Mouse (Mus musculus): Measurements from ENCODE around the gene Arhgap10. TPM values are rescaled to one million over a fixed set of nuclear protein-coding genes. Genes with fewer than 3 reads are reported as not detected.
A peak's percentile ranks its signal among the peaks of the same experiment; 100 is the strongest.

Arhgap10 gene
- polyA plus RNA-seq, 1 experiment from 2014 or later, result 11.2 TPM

GRCm38 (mm10) chr8:77492356-77493058 is 25.2 kb downstream of the Arhgap10 start:
- Histone ChIP-seq H3K4me3 (no peak overlapping the region), H3K4me1 (no peaks in the 10 kb centered on the region; the same call in 1 of the 2 replicates), H3K27ac (replicated peaks) (no peak overlapping the region), H3K9me3 (no peaks in the 10 kb centered on the region), H3K27me3 (no peaks in the 10 kb centered on the region), H3K9ac (replicated peaks) (no peak overlapping the region), H3K4me2 (replicated peaks) (no peak overlapping the region), H3K36me3 (no peaks in the 10 kb centered on the region)
- WGBS, result 88% methylated on average over 5 of the region's 5 CpGs
- ATAC-seq (ENCODE audit: low FRiP score, low read depth), result no peak

- H3K4me1 ChIP-seq, result no peaks in the 10 kb centered on the region; the same call in 1 of the 2 replicates
- no peak overlapping the region for H3K9ac ChIP-seq (replicated peaks)
- 94% methylated on average over 9 of the region's 10 CpGs for WGBS
- H3K27ac ChIP-seq (replicated peaks), result no peak overlapping the region
- no peak overlapping the region for H3K4me2 ChIP-seq (replicated peaks)
- 0 out of 2 replicates have a peak, but pooled peaks have one; percentile 19 for ATAC-seq (ENCODE audit: low FRiP score, low read depth)
- no peaks in the 10 kb centered on the region for H3K36me3 ChIP-seq
- no peaks in the 10 kb centered on the region for H3K27me3 ChIP-seq
- H3K4me3 ChIP-seq, result no peak overlapping the region
- no peaks in the 10 kb centered on the region for H3K9me3 ChIP-seq
These were observed 26.4 kb downstream of the Arhgap10 start for GRCm38 (mm10) chr8:77491231-77491923.

- Histone ChIP-seq H3K9ac (replicated peaks) (no peak overlapping the region), H3K9me3 (no peaks in the 10 kb centered on the region), H3K27ac (replicated peaks) (no peak overlapping the region), H3K27me3 (no peaks in the 10 kb centered on the region), H3K4me3 (no peak overlapping the region), H3K4me2 (replicated peaks) (no peak overlapping the region), H3K4me1 (no peaks in the 10 kb centered on the region; the same call in 1 of the 2 replicates), H3K36me3 (no peaks in the 10 kb centered on the region)
- ATAC-seq (ENCODE audit: low FRiP score, low read depth), result no peak
- WGBS, result 69% methylated on average over 4 of the region's 4 CpGs
These were observed 27.5 kb downstream of the Arhgap10 start for GRCm38 (mm10) chr8:77490095-77490781.

GRCm38 (mm10) chr8:77489235-77489634 is 28.5 kb downstream of the Arhgap10 start:
- Histone ChIP-seq H3K36me3 (no peaks in the 10 kb centered on the region), H3K4me1 (no peaks in the 10 kb centered on the region), H3K4me3 (no peak overlapping the region), H3K27me3 (no peaks in the 10 kb centered on the region), H3K4me2 (replicated peaks) (no peak overlapping the region), H3K9me3 (no peaks in the 10 kb centered on the region), H3K9ac (replicated peaks) (no peak overlapping the region), H3K27ac (replicated peaks) (no peak overlapping the region)
- ATAC-seq (ENCODE audit: low FRiP score, low read depth), result no peak
- WGBS, result 89% methylated on average over 6 of the region's 6 CpGs

- no peak overlapping the region for H3K9ac ChIP-seq (replicated peaks)
- H3K27ac ChIP-seq (replicated peaks), result no peak overlapping the region
- no peak overlapping the region for H3K4me3 ChIP-seq
- no peak for ATAC-seq (ENCODE audit: low FRiP score, low read depth)
- no peak overlapping the region for H3K4me2 ChIP-seq (replicated peaks)
- whole genome bisulfite sequencing, result 66% methylated on average over 4 of the region's 4 CpGs
- H3K36me3 ChIP-seq, result no peaks in the 10 kb centered on the region
- H3K4me1 ChIP-seq, result no peaks in the 10 kb centered on the region
- no peaks in the 10 kb centered on the region for H3K9me3 ChIP-seq
- H3K27me3 ChIP-seq, result no peaks in the 10 kb centered on the region
These were observed 29.5 kb downstream of the Arhgap10 start for GRCm38 (mm10) chr8:77488215-77488606.

- Histone ChIP-seq H3K27me3 (no peaks in the 10 kb centered on the region), H3K4me3 (no peak overlapping the region), H3K9me3 (no peaks in the 10 kb centered on the region), H3K36me3 (no peaks in the 10 kb centered on the region), H3K9ac (replicated peaks) (no peak overlapping the region), H3K27ac (replicated peaks) (no peak overlapping the region), H3K4me2 (replicated peaks) (no peak overlapping the region), H3K4me1 (no peaks in the 10 kb centered on the region)
- ATAC-seq (ENCODE audit: low FRiP score, low read depth), result no peak
- WGBS, result 86% methylated on average over 10 of the region's 10 CpGs
These were observed 30.1 kb downstream of the Arhgap10 start for GRCm38 (mm10) chr8:77487590-77488214.

GRCm38 (mm10) chr8:77486749-77487148 is 31.0 kb downstream of the Arhgap10 start:
- Histone ChIP-seq H3K36me3 (no peaks in the 10 kb centered on the region), H3K27ac (replicated peaks) (no peak overlapping the region), H3K4me2 (replicated peaks) (no peak overlapping the region), H3K27me3 (no peaks in the 10 kb centered on the region), H3K4me1 (0 out of 2 replicates have a peak, but pooled peaks cover 3% of the 10 kb centered on the region), H3K9ac (replicated peaks) (no peak overlapping the region), H3K4me3 (no peak overlapping the region), H3K9me3 (no peaks in the 10 kb centered on the region)
- ATAC-seq (ENCODE audit: low FRiP score, low read depth), result no peak
- WGBS, result 86% methylated on average over 2 of the region's 2 CpGs

- H3K9me3 ChIP-seq, result no peaks in the 10 kb centered on the region
- H3K4me2 ChIP-seq (replicated peaks), result no peak overlapping the region
- no peaks in the 10 kb centered on the region for H3K36me3 ChIP-seq
- H3K27me3 ChIP-seq, result no peaks in the 10 kb centered on the region
- no peak overlapping the region for H3K27ac ChIP-seq (replicated peaks)
- H3K4me1 ChIP-seq, result 0 out of 2 replicates have a peak, but pooled peaks cover 3% of the 10 kb centered on the region
- 69% methylated on average over 5 of the region's 5 CpGs for WGBS
- H3K9ac ChIP-seq (replicated peaks), result no peak overlapping the region
- ATAC-seq (ENCODE audit: low FRiP score, low read depth), result no peak
- no peak overlapping the region for H3K4me3 ChIP-seq
These were observed 32.9 kb downstream of the Arhgap10 start for GRCm38 (mm10) chr8:77484817-77485216.

GRCm38 (mm10) chr8:77484266-77484665 is 33.5 kb downstream of the Arhgap10 start:
- Histone ChIP-seq H3K4me1 (0 out of 2 replicates have a peak, but pooled peaks cover 3% of the 10 kb centered on the region), H3K27ac (replicated peaks) (no peak overlapping the region), H3K27me3 (no peaks in the 10 kb centered on the region), H3K9ac (replicated peaks) (no peak overlapping the region), H3K4me3 (no peak overlapping the region), H3K9me3 (no peaks in the 10 kb centered on the region), H3K36me3 (no peaks in the 10 kb centered on the region), H3K4me2 (replicated peaks) (no peak overlapping the region)
- 71% methylated on average over 7 of the region's 7 CpGs for WGBS
- ATAC-seq (ENCODE audit: low FRiP score, low read depth), result no peak

GRCm38 (mm10) chr8:77483676-77484075 is 34.1 kb downstream of the Arhgap10 start:
- no peak for ATAC-seq (ENCODE audit: low FRiP score, low read depth)
- Histone ChIP-seq H3K9ac (replicated peaks) (no peak overlapping the region), H3K27me3 (no peaks in the 10 kb centered on the region), H3K4me1 (0 out of 2 replicates have a peak, but pooled peaks cover 3% of the 10 kb centered on the region), H3K27ac (replicated peaks) (no peak overlapping the region), H3K9me3 (no peaks in the 10 kb centered on the region), H3K4me3 (no peak overlapping the region), H3K4me2 (replicated peaks) (no peak overlapping the region), H3K36me3 (no peaks in the 10 kb centered on the region)
- WGBS, result 77% methylated on average over 4 of the region's 4 CpGs

GRCm38 (mm10) chr8:77481791-77482190 is 36.0 kb downstream of the Arhgap10 start:
- H3K4me3 ChIP-seq, result no peak overlapping the region
- no peak for ATAC-seq (ENCODE audit: low FRiP score, low read depth)
- 0 out of 2 replicates have a peak, but pooled peaks cover 3% of the 10 kb centered on the region for H3K4me1 ChIP-seq
- H3K27ac ChIP-seq (replicated peaks), result no peak overlapping the region
- H3K4me2 ChIP-seq (replicated peaks), result no peak overlapping the region
- no peaks in the 10 kb centered on the region for H3K9me3 ChIP-seq
- no peak overlapping the region for H3K9ac ChIP-seq (replicated peaks)
- no peaks in the 10 kb centered on the region for H3K36me3 ChIP-seq
- 60% methylated on average over 6 of the region's 6 CpGs for WGBS
- H3K27me3 ChIP-seq, result no peaks in the 10 kb centered on the region

Data from midbrain, embryonic 12.5 days (tissue).